ENCODE assay signal across 16 mouse cellular contexts in genomic region chr7:119800488-119800887, GRCm38 (mm10). TPM values are rescaled to one million over a fixed set of nuclear protein-coding genes. Genes with fewer than 3 reads are reported as not detected.
DNase-seq lines count a peak whose midpoint lies in the region; ATAC-seq and TF ChIP-seq lines count a peak whose summit lies in the region.
"Had no signal": no experiment of that assay in that cellular context is flagged by ENCODE, and none has a peak within 500 bp of the region (broad histone marks: within the 10 kb centered on the region; RNA-seq: fewer than 3 reads in every experiment).

No protein-coding gene starts in this region.

- intact Hi-C loops in left cerebral cortex, adult 2 months (cut with DNase I), result no loop called here
- intact Hi-C loops in left cerebral cortex, postnatal 25 days (cut with DNase I), result no loop called here

- H3K9me3 ChIP-seq in forebrain, postnatal 0 days (ENCODE audit: low read length), result no peaks in the 10 kb centered on the region
- H3K9me3 ChIP-seq in forebrain, embryonic 13.5 days (replicated peaks), result no peaks in the 10 kb centered on the region
- H3K9me3 ChIP-seq in MEL (replicated peaks; ENCODE audit: insufficient read depth, low read length), result no peaks in the 10 kb centered on the region
- H3K9me3 ChIP-seq: hindbrain, embryonic 15.5 days had no signal

- TF ChIP-seq EP300 in MEL (IDR thresholded peaks at IDR 0.05; ENCODE audit: low read depth in 1 of 2, low read length in 2 of 2), result no peak

- WGBS in forebrain, postnatal 0 days, result 95% methylated on average over 3 of the region's 3 CpGs
- WGBS in forebrain, embryonic 13.5 days, result 95% methylated on average over 3 of the region's 3 CpGs

- no peak for TF ChIP-seq POLR2A in MEL (IDR thresholded peaks at IDR 0.05; ENCODE audit: control insufficient read depth in 1 of 2, insufficient read depth in 1 of 2, low read depth in 1 of 2, low read length in 2 of 2, poor library complexity in 1 of 2)

- no peak overlapping the region for H3K4me2 ChIP-seq in forebrain, postnatal 0 days (ENCODE audit: low read depth)
- H3K4me2 ChIP-seq in forebrain, embryonic 13.5 days, result no peak overlapping the region
- H3K4me2 ChIP-seq: hindbrain, embryonic 15.5 days had no signal

- H3K4me1 ChIP-seq in forebrain, postnatal 0 days (ENCODE audit: insufficient read depth), result no peaks in the 10 kb centered on the region
- H3K4me1 ChIP-seq in forebrain, embryonic 13.5 days, result no peaks in the 10 kb centered on the region
- H3K4me1 ChIP-seq in MEL (ENCODE audit: control insufficient read depth in 1 of 2, insufficient read depth in 2 of 2, low read length in 2 of 2), result no peaks in the 10 kb centered on the region
- H3K4me1 ChIP-seq: hindbrain, embryonic 15.5 days had no signal

- H3K27me3 ChIP-seq in forebrain, postnatal 0 days (ENCODE audit: insufficient read depth, low read length), result no peaks in the 10 kb centered on the region
- H3K27me3 ChIP-seq in forebrain, embryonic 13.5 days, result no peaks in the 10 kb centered on the region
- H3K27me3 ChIP-seq in MEL (ENCODE audit: control insufficient read depth in 1 of 2, insufficient read depth in 2 of 2, low read length in 2 of 2), result no peaks in the 10 kb centered on the region
- H3K27me3 ChIP-seq: hindbrain, embryonic 15.5 days had no signal

- no peak; the same call in none of the 2 replicates for TF ChIP-seq RAD21 in MEL (IDR thresholded peaks at IDR 0.05; ENCODE audit: low read depth, low read length)

- H3K27ac ChIP-seq in forebrain, postnatal 0 days (ENCODE audit: low read depth, low read length), result no peak overlapping the region
- no peak overlapping the region for H3K27ac ChIP-seq in forebrain, embryonic 13.5 days
- H3K27ac ChIP-seq in left cerebral cortex, adult 2 months, result no peak overlapping the region
- no peak overlapping the region for H3K27ac ChIP-seq in MEL (ENCODE audit: control insufficient read depth, low read depth, low read length)
- H3K27ac ChIP-seq: hindbrain, embryonic 15.5 days had no signal

- peak; percentile 7; the same call in 1 of the 2 replicates for TF ChIP-seq CTCF in forebrain, postnatal 0 days (IDR thresholded peaks at IDR 0.05; ENCODE audit: low read depth)
- peak; percentile 7 for TF ChIP-seq CTCF in left cerebral cortex, adult 2 months (IDR thresholded peaks at IDR 0.05)
- peak in 2 of 3 experiments; percentile 10 to 12; a peak in 2 of 6 replicates for TF ChIP-seq CTCF in MEL (IDR thresholded peaks at IDR 0.05 in 2 of 3, conservative IDR thresholded peaks at IDR 0.05 in 1 of 3; ENCODE audit: control insufficient read depth in 1 of 3, insufficient read depth in 1 of 3, low read depth in 2 of 3, low read length in 3 of 3, poor library complexity in 1 of 3, severe bottlenecking in 1 of 3)

- no peaks in the 10 kb centered on the region for H3K36me3 ChIP-seq in forebrain, postnatal 0 days (ENCODE audit: insufficient read depth)
- peaks cover 4% of the 10 kb centered on the region; the same call in 1 of the 2 replicates for H3K36me3 ChIP-seq in forebrain, embryonic 13.5 days (ENCODE audit: poor library complexity, severe bottlenecking)
- H3K36me3 ChIP-seq in MEL (ENCODE audit: control insufficient read depth in 1 of 2, insufficient read depth in 2 of 2, low read length in 2 of 2), result peaks cover 0 to 19% of the 10 kb centered on the region in 2 experiments; a peak in 2 of 4 replicates
- H3K36me3 ChIP-seq: hindbrain, embryonic 15.5 days had no signal

- H3K4me3 ChIP-seq in forebrain, postnatal 0 days (ENCODE audit: low read depth, low read length), result no peak overlapping the region
- H3K4me3 ChIP-seq in forebrain, embryonic 13.5 days, result no peak overlapping the region
- no peak overlapping the region for H3K4me3 ChIP-seq in left cerebral cortex, adult 2 months
- no peak overlapping the region for H3K4me3 ChIP-seq in MEL (ENCODE audit: control insufficient read depth in 1 of 2, insufficient read depth in 1 of 2, low read depth in 2 of 2, low read length in 2 of 2)
- H3K4me3 ChIP-seq: hindbrain, embryonic 15.5 days; myocyte had no signal

- no peak for DNase-seq in forebrain, postnatal 0 days
- no peak for DNase-seq in left cerebral cortex, adult 2 months (ENCODE audit: extremely low spot score in 1 of 2, low spot score in 2 of 2)
- no peak for DNase-seq in left cerebral cortex, postnatal 25 days (ENCODE audit: low spot score in 2 of 2)
- DNase-seq in 3T3-L1 (ENCODE audit: low read depth, low spot score), result peak; percentile 2
- DNase-seq in MEL (ENCODE audit: low read depth, low spot score), result no peak
- DNase-seq in urinary bladder, postnatal 25 days (ENCODE audit: low spot score), result no peak
- DNase-seq in adipocyte (ENCODE audit: low spot score), result no peak
- DNase-seq: cerebellum, adult 11 months; heart, postnatal 10 days had no signal

- ATAC-seq in forebrain, postnatal 0 days, result no peak
- ATAC-seq in forebrain, embryonic 13.5 days, result no peak
- ATAC-seq: forebrain, embryonic 16.5 days had no signal

- H3K9ac ChIP-seq in forebrain, postnatal 0 days, result no peak overlapping the region
- no peak overlapping the region for H3K9ac ChIP-seq in forebrain, embryonic 13.5 days
- no peak overlapping the region for H3K9ac ChIP-seq in MEL (ENCODE audit: control insufficient read depth, low read depth, low read length, poor library complexity, severe bottlenecking)
- H3K9ac ChIP-seq: hindbrain, embryonic 15.5 days had no signal

- peaks cover 4% of the 10 kb centered on the region for H3K79me2 ChIP-seq in MEL (ENCODE audit: control insufficient read depth, insufficient read depth, low read length, poor library complexity)

TF ChIP-seq in MEL, 35 proteins besides CTCF, POLR2A, EP300 and RAD21:
- no peak for TF ChIP-seq MXI1 (IDR thresholded peaks at IDR 0.05; ENCODE audit: low read depth, low read length)
- 0 out of 2 replicates have a peak, but pooled peaks have one; percentile 13 for TF ChIP-seq SMC3 (IDR thresholded peaks at IDR 0.05; ENCODE audit: low read depth, low read length)
- no peak for TF ChIP-seq TAL1 (IDR thresholded peaks at IDR 0.05; ENCODE audit: low read length)
- no peak for TF ChIP-seq USF2 (IDR thresholded peaks at IDR 0.05; ENCODE audit: borderline replicate concordance in 1 of 2, insufficient read depth in 1 of 2, low read depth in 1 of 2, low read length in 2 of 2)
- TF ChIP-seq ZNF384 (IDR thresholded peaks at IDR 0.05; ENCODE audit: low read depth, low read length), result no peak
- TF ChIP-seq MAFK (IDR thresholded peaks at IDR 0.05; ENCODE audit: borderline replicate concordance, low read depth, low read length), result no peak

RNA-seq across cellular contexts. Expression of gene Eri2, which starts 6.6 kb away (rescaled TPM):
- 7.6 and 10.7 TPM in 2 replicates for total RNA-seq in forebrain, postnatal 0 days (2014; rRNA removed)
- 7.0 and 8.2 TPM in 2 replicates for polyA plus RNA-seq in forebrain, postnatal 0 days (2015; fragmentation: Nextera tagmentation; extraction: Ambion mirVana)
- 28.3 and 30.4 TPM in 2 replicates for polyA plus RNA-seq in forebrain, embryonic 13.5 days (2015; fragmentation: Nextera tagmentation; extraction: Ambion mirVana)
- 1 to 10 TPM; 8.2 to 8.8 TPM for total RNA-seq in left cerebral cortex, adult 2 months (2021)
- 1 to 10 TPM; 7.7 to 8.4 TPM for total RNA-seq in left cerebral cortex, postnatal 25 days (2021)
- 9.4 and 10.6 TPM in 2 replicates for total RNA-seq in MEL (2012; rRNA removed)
- polyA plus RNA-seq in MEL (2012; ENCODE audit: insufficient read depth in 1 of 2, insufficient read length in 2 of 2, low read depth in 1 of 2, low replicate concordance in 2 of 2, missing spikeins in 1 of 2), result 10 to 100 TPM in 1 of 2 experiments, not detected in 1; 11.0 TPM

RNA-seq across cellular contexts. Expression of gene Rexo5, which starts 6.7 kb away (rescaled TPM):
- 2.7 and 5.2 TPM in 2 replicates for total RNA-seq in forebrain, postnatal 0 days (2014; rRNA removed)
- 3.9 and 5.4 TPM in 2 replicates for polyA plus RNA-seq in forebrain, postnatal 0 days (2015; fragmentation: Nextera tagmentation; extraction: Ambion mirVana)
- 19.6 and 21.0 TPM in 2 replicates for polyA plus RNA-seq in forebrain, embryonic 13.5 days (2015; fragmentation: Nextera tagmentation; extraction: Ambion mirVana)
- 1 to 10 TPM in 1 of 2 experiments, under 1 TPM in 1; 0.47 to 1.9 TPM for total RNA-seq in left cerebral cortex, adult 2 months (2021)
- 1 to 10 TPM in 1 of 2 experiments, under 1 TPM in 1; 0.55 to 2.2 TPM for total RNA-seq in left cerebral cortex, postnatal 25 days (2021)
- total RNA-seq in MEL (2012; rRNA removed), result 10.9 and 11.7 TPM in 2 replicates
- 10 to 100 TPM in 1 of 2 experiments, not detected in 1; 18.3 TPM for polyA plus RNA-seq in MEL (2012; ENCODE audit: insufficient read depth in 1 of 2, insufficient read length in 2 of 2, low read depth in 1 of 2, low replicate concordance in 2 of 2, missing spikeins in 1 of 2)

RNA-seq across cellular contexts. Expression of gene Acsm3, which starts 39.8 kb away (rescaled TPM):
- total RNA-seq in forebrain, postnatal 0 days (2014; rRNA removed), result 0.14 TPM in 1 of 2 replicates, not detected in the other
- 0.09 TPM in 1 of 2 replicates, not detected in the other for polyA plus RNA-seq in forebrain, postnatal 0 days (2015; fragmentation: Nextera tagmentation; extraction: Ambion mirVana)
- polyA plus RNA-seq in forebrain, embryonic 13.5 days (2015; fragmentation: Nextera tagmentation; extraction: Ambion mirVana), result 0.10 and 0.16 TPM in 2 replicates
- total RNA-seq in left cerebral cortex, adult 2 months (2021), result not detected
- not detected for total RNA-seq in left cerebral cortex, postnatal 25 days (2021)
- total RNA-seq in MEL (2012; rRNA removed), result 0.08 TPM in 1 of 2 replicates, not detected in the other
- polyA plus RNA-seq in MEL (2012; ENCODE audit: insufficient read depth in 1 of 2, insufficient read length in 2 of 2, low read depth in 1 of 2, low replicate concordance in 2 of 2, missing spikeins in 1 of 2), result under 1 TPM in 1 of 2 experiments, not detected in 1; 0.54 TPM
- total RNA-seq: gastrocnemius, postnatal 4 days; left cerebral cortex, postnatal 14 days had no signal
- polyA plus RNA-seq: cortical plate, adult 2 months; forebrain, embryonic 16.5 days; hindbrain, embryonic 15.5 days had no signal
